Mouse (Mus musculus): Measurements from ENCODE around the gene Ptpre. TPM values are rescaled to one million over a fixed set of nuclear protein-coding genes. Genes with fewer than 3 reads are reported as not detected.
A peak's percentile ranks its signal among the peaks of the same experiment; 100 is the strongest.

The Ptpre gene
- polyA plus RNA-seq, 1 experiment, result 21.2 TPM

DNA sequence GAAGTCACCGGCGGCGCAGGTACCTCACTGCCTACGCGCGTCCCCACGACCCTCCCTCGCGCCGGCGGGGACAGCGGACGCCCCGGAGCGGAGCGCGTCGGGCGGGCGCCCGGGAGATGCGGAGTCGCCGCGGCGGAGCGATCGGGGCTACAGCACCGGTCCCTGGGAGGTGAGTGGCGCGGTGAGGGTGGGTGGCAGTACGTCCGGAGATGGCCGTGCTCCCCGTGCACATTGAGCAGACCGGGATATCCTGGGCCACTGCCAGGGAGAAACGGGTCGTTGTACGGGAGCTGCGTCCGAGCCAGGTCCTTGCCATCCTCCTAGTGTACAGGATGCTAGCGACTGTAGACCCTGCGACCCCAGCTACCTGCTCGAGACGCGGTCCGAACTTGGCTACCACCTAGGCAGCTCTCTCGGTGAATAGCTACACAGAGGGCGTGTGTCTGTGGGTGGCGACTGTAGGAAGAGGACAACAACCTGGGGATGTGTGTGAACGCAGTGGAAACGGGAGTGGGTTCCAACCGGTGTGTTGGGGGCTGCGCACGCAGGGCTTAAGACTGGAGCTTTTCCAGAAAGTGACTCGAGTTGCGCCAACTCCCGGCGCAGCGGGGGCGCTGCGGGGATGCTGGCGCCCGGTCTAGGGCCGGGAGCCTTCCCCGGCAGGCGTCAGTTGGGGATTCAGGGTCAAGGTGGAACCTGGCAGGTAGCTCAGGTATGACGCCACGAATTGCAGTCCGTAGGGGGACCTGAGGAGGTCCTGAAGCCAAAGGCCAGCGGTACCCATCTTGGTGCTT, 864 bp downstream of the Ptpre start:
- H3K4me1 ChIP-seq (ENCODE audit: control insufficient read depth, insufficient read depth, low read length), result peaks cover 19% of the 10 kb centered on the region
- WGBS, result under 1% methylated on average over 71 of the region's 71 CpGs
- no peak for TF ChIP-seq CTCF (IDR thresholded peaks at IDR 0.05; ENCODE audit: borderline replicate concordance, insufficient read depth, low read depth, low read length)
- TF ChIP-seq POLR2A (IDR thresholded peaks at IDR 0.05; ENCODE audit: borderline replicate concordance, insufficient read depth, low read length), result no peak
- H3K4me3 ChIP-seq (replicated peaks; ENCODE audit: insufficient read depth, low read depth, low read length), result peak overlapping the region; percentile 78
- peak; percentile 76 to 81 for DNase-seq
- H3K27me3 ChIP-seq (ENCODE audit: control insufficient read depth, insufficient read depth, low read length), result no peaks in the 10 kb centered on the region
- peak overlapping the region; percentile 49 for H3K27ac ChIP-seq (ENCODE audit: insufficient read depth, low read length)

DNA sequence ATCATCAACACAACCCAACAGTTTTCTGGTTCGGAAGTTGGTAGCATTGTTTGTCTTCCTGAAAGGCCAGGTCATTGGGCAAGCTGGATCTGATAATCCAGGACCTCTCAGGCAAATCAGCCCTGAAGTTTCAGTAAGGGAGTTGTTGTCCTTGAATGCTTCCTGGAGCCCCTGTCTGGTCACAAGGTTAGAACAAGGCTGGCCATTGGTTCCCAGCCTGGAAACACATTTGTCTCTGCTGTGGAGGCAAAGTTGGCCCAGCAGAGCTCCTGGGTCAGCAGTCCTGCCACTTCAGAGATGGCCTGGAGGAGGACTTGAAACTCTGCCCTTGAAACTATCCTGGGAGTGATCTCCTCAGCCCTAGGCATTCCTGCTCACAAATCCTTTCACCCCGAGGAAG, 2.1 kb downstream of the Ptpre start:
- no peak for DNase-seq
- Histone ChIP-seq H3K4me3 (replicated peaks; ENCODE audit: insufficient read depth, low read depth, low read length) (peak overlapping the region; percentile 11), H3K4me1 (ENCODE audit: control insufficient read depth, insufficient read depth, low read length) (peaks cover 19% of the 10 kb centered on the region), H3K27me3 (ENCODE audit: control insufficient read depth, insufficient read depth, low read length) (no peaks in the 10 kb centered on the region), H3K27ac (ENCODE audit: insufficient read depth, low read length) (no peak overlapping the region)
- TF ChIP-seq POLR2A (IDR thresholded peaks at IDR 0.05; ENCODE audit: borderline replicate concordance, insufficient read depth, low read length) (no peak), CTCF (IDR thresholded peaks at IDR 0.05; ENCODE audit: borderline replicate concordance, insufficient read depth, low read depth, low read length) (no peak)
- WGBS, result 75% methylated on average over 2 of the region's 2 CpGs

DNA sequence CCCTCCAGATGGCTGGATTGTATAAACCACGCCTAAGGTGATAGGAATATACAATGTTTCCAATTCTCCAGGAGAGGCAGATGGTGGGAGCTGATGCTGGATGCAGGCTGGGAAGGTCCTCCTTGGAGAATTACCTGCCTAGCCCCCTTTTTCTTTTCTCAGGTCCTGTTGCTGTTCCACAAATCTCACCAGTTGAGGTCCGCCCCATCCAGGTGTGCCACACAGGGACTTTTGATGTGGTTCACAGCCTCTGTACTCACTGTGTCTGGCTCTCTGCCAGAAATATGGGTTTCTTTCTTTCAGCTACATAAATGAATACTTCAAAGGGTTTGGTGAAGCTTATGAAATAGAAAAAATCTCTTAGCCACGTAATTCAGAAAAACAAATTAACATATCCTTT, 5.0 kb downstream of the Ptpre start:
- 75% methylated on average over 3 of the region's 3 CpGs for WGBS
- TF ChIP-seq POLR2A (IDR thresholded peaks at IDR 0.05; ENCODE audit: borderline replicate concordance, insufficient read depth, low read length) (no peak), CTCF (IDR thresholded peaks at IDR 0.05; ENCODE audit: borderline replicate concordance, insufficient read depth, low read depth, low read length) (no peak)
- no peak for DNase-seq
- no peak overlapping the region for H3K27ac ChIP-seq (ENCODE audit: insufficient read depth, low read length)
- H3K27me3 ChIP-seq (ENCODE audit: control insufficient read depth, insufficient read depth, low read length), result no peaks in the 10 kb centered on the region
- no peak overlapping the region for H3K4me3 ChIP-seq (replicated peaks; ENCODE audit: insufficient read depth, low read depth, low read length)
- H3K4me1 ChIP-seq (ENCODE audit: control insufficient read depth, insufficient read depth, low read length), result peaks cover 22% of the 10 kb centered on the region

DNA sequence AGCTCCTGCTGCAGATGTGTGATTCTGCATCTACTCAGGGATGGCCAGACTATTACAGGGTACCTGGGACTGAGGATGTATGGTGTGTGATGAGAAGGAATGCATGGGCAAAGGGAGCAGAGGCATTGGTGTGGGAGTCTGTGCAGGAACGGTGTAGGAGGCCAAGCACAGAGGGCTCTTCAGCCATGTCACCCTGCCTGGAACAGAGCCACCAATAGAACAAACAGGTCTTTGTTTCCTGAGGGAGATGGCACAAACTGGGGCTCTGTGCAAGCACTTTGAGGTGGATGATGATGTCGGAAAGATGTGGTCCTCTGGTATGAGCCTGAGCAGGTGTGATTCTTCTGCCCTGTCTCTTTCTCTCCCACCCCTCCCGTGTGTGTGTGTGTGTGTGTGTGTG, 5.8 kb downstream of the Ptpre start:
- peaks cover 27% of the 10 kb centered on the region for H3K4me1 ChIP-seq (ENCODE audit: control insufficient read depth, insufficient read depth, low read length)
- 81% methylated on average over 3 of the region's 3 CpGs for WGBS
- no peak overlapping the region for H3K4me3 ChIP-seq (replicated peaks; ENCODE audit: insufficient read depth, low read depth, low read length)
- TF ChIP-seq POLR2A (IDR thresholded peaks at IDR 0.05; ENCODE audit: borderline replicate concordance, insufficient read depth, low read length) (no peak), CTCF (IDR thresholded peaks at IDR 0.05; ENCODE audit: borderline replicate concordance, insufficient read depth, low read depth, low read length) (no peak)
- no peak for DNase-seq
- no peaks in the 10 kb centered on the region for H3K27me3 ChIP-seq (ENCODE audit: control insufficient read depth, insufficient read depth, low read length)
- H3K27ac ChIP-seq (ENCODE audit: insufficient read depth, low read length), result no peak overlapping the region

DNA sequence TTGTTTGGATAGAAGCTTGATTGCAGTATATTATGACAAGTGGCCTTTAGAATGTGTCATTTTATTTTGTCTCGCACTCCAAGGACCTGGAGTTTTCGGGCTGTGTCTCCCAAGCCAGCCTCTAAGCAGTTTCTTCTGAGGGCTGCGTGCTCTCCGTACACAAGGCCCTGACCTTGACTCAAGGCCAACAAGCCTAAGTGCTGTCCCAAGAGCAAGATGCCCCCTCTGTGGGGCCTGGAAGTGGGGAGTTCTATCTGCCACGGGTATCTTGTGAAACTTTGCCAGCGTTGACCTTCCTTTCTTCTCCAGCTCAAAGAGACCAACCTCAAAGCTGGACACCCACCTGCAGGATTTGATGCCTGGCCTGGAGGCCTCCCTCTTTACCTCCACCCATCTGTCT, 7.0 kb downstream of the Ptpre start:
- H3K4me3 ChIP-seq (replicated peaks; ENCODE audit: insufficient read depth, low read depth, low read length), result no peak overlapping the region

DNA sequence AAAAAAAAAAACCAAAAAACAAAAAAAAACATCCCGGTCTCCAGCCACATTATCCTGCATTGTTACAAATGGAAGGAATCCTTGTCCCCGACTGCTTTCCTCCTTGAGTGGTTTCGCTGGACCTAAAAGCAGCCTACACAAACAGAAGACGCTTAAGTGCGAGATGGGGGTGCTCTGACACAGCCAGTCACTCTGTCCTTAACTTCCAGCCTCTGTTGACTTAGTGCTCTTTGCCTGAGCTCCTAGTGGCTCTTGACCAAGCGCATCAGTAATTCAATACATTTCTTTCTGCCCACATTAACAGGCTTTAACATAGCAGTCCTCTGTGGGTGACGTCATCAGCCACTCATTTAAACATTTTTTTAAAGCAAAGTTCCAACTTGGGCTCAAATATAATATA, 8.7 kb downstream of the Ptpre start:
- H3K4me1 ChIP-seq (ENCODE audit: control insufficient read depth, insufficient read depth, low read length), result peaks cover 34% of the 10 kb centered on the region
- H3K27me3 ChIP-seq (ENCODE audit: control insufficient read depth, insufficient read depth, low read length), result no peaks in the 10 kb centered on the region
- DNase-seq, result no peak
- TF ChIP-seq POLR2A (IDR thresholded peaks at IDR 0.05; ENCODE audit: borderline replicate concordance, insufficient read depth, low read length) (no peak), CTCF (IDR thresholded peaks at IDR 0.05; ENCODE audit: borderline replicate concordance, insufficient read depth, low read depth, low read length) (no peak)
- no peak overlapping the region for H3K27ac ChIP-seq (ENCODE audit: insufficient read depth, low read length)
- WGBS, result 95% methylated on average over 7 of the region's 7 CpGs
- H3K4me3 ChIP-seq (replicated peaks; ENCODE audit: insufficient read depth, low read depth, low read length), result no peak overlapping the region

More for the DNA sequence above, 7.0 kb downstream of the Ptpre start:
- Histone ChIP-seq H3K4me1 (ENCODE audit: control insufficient read depth, insufficient read depth, low read length) (peaks cover 33% of the 10 kb centered on the region), H3K27ac (ENCODE audit: insufficient read depth, low read length) (no peak overlapping the region), H3K27me3 (ENCODE audit: control insufficient read depth, insufficient read depth, low read length) (no peaks in the 10 kb centered on the region)
- DNase-seq, result no peak
- WGBS, result 93% methylated on average over 6 of the region's 6 CpGs
- TF ChIP-seq POLR2A (IDR thresholded peaks at IDR 0.05; ENCODE audit: borderline replicate concordance, insufficient read depth, low read length), result no peak
- TF ChIP-seq CTCF (IDR thresholded peaks at IDR 0.05; ENCODE audit: borderline replicate concordance, insufficient read depth, low read depth, low read length), result no peak

DNA sequence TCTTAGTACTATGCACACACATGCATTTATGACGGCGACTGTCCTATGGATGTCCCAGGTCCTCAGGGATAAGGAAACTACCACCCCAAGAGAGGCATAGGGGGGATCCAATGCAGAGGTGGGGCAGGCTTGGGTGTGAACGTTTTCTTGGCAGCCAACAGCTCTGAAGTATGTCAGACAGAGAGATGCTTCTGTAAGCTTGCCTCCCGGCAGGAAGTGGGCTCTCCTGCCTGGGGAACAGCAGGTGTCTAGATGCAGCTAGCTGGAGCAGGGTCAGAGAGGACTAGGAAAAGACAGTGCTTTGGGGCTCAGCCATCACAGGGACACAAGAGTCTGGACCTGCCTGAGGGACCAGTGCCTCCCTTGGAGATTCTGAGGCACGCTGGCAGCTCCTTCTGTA, 9.2 kb downstream of the Ptpre start:
- TF ChIP-seq POLR2A (IDR thresholded peaks at IDR 0.05; ENCODE audit: borderline replicate concordance, insufficient read depth, low read length), result no peak
- Histone ChIP-seq H3K27me3 (ENCODE audit: control insufficient read depth, insufficient read depth, low read length) (no peaks in the 10 kb centered on the region), H3K27ac (ENCODE audit: insufficient read depth, low read length) (no peak overlapping the region), H3K4me3 (replicated peaks; ENCODE audit: insufficient read depth, low read depth, low read length) (no peak overlapping the region), H3K4me1 (ENCODE audit: control insufficient read depth, insufficient read depth, low read length) (peaks cover 38% of the 10 kb centered on the region)
- no peak for DNase-seq
- 50% methylated on average over 5 of the region's 5 CpGs for WGBS

DNA sequence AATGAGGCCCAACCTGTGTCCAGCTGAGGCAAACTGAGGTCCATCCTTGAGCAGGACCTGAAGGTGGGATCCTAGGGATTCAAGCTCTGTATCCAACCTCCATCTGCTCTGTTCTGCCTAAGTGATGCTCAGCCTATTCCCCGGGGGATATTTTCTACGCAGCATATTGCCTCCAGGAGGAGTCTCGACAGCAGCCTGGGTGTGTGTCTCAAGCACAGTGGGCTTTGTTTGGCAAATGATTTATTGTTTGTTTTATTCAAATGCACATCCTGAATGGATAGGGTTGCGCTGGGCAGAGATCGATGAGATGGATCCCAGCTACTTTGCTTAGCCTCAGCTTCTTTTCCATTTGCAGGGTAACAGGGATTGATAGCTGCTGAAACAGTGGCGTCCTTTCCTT, 11.2 kb downstream of the Ptpre start:
- TF ChIP-seq POLR2A (IDR thresholded peaks at IDR 0.05; ENCODE audit: borderline replicate concordance, insufficient read depth, low read length) (no peak), CTCF (IDR thresholded peaks at IDR 0.05; ENCODE audit: borderline replicate concordance, insufficient read depth, low read depth, low read length) (no peak)
- Histone ChIP-seq H3K27me3 (ENCODE audit: control insufficient read depth, insufficient read depth, low read length) (no peaks in the 10 kb centered on the region), H3K4me3 (replicated peaks; ENCODE audit: insufficient read depth, low read depth, low read length) (no peak overlapping the region), H3K27ac (ENCODE audit: insufficient read depth, low read length) (no peak overlapping the region), H3K4me1 (ENCODE audit: control insufficient read depth, insufficient read depth, low read length) (peaks cover 43% of the 10 kb centered on the region)
- 85% methylated on average over 6 of the region's 6 CpGs for WGBS
- DNase-seq, result no peak
